Mouse (Mus musculus): Measurements from ENCODE around the gene Gm9611.
"Not testable (repeated sequence)": the region's sequence is repeated elsewhere in the genome, so short reads cannot be mapped to it uniquely, and the experiment has no call there.

The Gm9611 gene

DNA sequence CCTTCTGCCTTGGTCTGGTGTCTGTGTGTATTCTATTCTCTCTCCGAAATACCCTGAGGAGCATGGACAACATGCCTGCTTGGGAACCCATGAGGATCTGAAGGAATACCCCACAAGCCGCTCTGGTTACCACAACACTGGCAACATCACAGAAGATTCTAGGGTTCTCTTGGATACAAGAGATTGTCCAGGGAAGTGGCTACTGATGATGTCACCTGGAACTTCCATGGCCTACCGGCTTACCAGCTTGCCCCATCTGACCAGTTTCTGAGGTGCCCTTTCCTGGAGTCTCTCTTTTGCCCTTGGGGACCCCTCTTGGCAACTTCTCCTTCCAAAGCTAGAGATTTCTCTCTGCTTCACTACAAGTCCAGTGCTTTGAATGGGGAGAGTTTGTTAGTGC is at the start of gene Gm9611:
Gene Gm9611 (minus strand): TSS at position 101 of the 400 bp plus-strand sequence.
- DNase-seq (ENCODE audit: low spot score): not testable (repeated sequence)

- DNase-seq (ENCODE audit: low spot score): not testable (repeated sequence)
These were observed 12.8 kb upstream of the Gm9611 start, which contains the start of gene Gm7995 for GRCm38 (mm10) chr14:42309910-42310309. TSS of gene Gm7995 (plus strand) at chr14:42310210.

DNA sequence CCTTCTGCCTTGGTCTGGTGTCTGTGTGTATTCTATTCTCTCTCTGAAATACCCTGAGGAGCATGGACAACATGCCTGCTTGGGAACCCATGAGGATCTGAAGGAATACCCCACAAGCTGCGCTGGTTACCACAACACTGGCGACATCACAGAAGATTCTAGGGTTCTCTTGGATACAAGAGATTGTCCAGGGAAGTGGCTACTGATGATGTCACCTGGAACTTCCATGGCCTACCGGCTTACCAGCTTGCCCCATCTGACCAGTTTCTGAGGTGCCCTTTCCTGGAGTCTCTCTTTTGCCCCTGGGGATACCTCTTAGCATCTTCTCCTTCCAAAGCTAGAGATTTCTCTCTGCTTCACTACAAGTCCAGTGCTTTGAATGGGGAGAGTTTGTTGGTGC is 37.2 kb downstream of the Gm9611 start, which contains the start of gene Gm17026:
Gene Gm17026 (minus strand): TSS at position 101 of the 400 bp plus-strand sequence.
- DNase-seq (ENCODE audit: low spot score): not testable (repeated sequence)

Data from retina, embryonic 14.5 days (tissue).